Mouse (Mus musculus) layer of hippocampus, postnatal 14 days (tissue): ENCODE results near the gene Fth1. TPM values are rescaled to one million over a fixed set of nuclear protein-coding genes. Genes with fewer than 3 reads are reported as not detected.
A peak's percentile ranks its signal among the peaks of the same experiment; 100 is the strongest.

Experiments
- DNase-seq, 2 experiments: peaks; one replicate each; pipeline ENCODE4 v3.0.0; 2021 to 2022; ENCODE audit warnings: low spot score in 2 of 2, mixed read lengths in 1 of 2
- total RNA-seq, 2 experiments: library from RNA; stranded (reverse); gene quantifications; 2 replicates each; pipeline ENCODE4 v1.2.3; 2021

The Fth1 gene
- total RNA-seq, 2 experiments from 2014 or later: 2,325 to 2,371 TPM

- no peak for DNase-seq
Observed at GRCm38 (mm10) chr19:9989884-9990256, 9.5 kb downstream of the Fth1 start.

DNA sequence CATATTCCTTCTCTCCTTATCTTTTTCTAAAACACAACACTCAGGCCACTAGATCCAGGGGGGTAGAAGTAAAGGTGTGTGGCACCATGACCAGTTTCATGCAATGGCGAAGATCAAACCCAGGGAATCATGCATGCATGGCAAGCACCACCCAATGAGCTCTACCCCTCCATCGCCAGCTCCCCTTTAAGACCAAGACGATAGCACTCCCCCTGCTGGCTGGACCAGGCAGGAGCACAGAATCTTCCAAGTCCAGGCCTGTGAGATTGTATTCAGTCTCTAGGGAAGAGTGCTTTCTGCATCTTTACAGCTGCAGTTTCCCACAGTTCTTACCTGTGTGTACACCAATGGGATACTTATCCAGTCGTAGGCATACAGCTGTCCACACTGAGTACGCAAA, 10.9 kb downstream of the Fth1 start:
- peak; percentile 71 to 74 for DNase-seq

DNA sequence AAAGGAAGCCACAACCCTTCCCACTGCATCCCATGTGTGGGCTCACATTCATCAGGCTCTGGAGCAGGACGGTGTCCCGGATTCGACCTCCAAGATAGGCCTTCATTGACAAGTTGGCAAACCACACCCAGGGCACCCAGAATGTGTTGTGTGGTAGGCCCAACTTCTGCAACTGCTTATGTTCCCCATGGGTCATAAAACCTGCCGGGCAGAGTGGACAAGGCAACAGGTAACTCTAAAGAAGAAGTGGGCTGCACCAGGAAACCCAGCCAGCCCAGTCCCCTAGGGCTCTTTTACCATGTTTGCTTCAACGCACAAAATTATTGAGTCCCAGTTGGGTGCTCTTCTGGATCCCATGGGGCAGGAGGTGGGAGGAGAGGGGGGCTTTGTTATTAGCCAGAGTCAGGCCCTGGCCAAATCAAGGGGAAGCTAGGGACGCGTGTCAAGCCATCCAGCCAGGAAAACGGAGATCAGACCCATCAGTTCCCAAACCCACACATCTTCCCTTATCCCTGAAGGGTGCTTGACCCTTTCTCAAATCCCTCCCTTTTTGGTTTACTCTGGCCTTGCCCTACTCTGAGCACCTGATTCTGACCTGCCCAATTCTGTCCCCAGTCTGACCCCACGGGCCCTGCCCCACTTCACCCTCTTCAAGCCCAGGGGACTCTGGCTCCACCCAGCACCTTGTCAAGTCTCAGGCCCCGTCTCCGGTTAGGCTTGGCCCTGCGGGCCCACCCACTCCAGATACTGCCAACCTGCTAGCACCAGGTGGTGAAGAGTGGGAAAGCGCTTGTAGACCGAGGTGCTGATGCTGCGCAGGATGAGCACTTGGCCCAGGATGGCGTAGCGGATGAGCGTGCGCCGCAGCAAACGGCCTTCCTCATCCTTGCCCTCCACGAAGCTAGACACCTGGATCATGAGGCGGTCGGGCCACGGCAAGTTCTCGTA, 11.9 kb downstream of the Fth1 start:
- no peak for DNase-seq

DNA sequence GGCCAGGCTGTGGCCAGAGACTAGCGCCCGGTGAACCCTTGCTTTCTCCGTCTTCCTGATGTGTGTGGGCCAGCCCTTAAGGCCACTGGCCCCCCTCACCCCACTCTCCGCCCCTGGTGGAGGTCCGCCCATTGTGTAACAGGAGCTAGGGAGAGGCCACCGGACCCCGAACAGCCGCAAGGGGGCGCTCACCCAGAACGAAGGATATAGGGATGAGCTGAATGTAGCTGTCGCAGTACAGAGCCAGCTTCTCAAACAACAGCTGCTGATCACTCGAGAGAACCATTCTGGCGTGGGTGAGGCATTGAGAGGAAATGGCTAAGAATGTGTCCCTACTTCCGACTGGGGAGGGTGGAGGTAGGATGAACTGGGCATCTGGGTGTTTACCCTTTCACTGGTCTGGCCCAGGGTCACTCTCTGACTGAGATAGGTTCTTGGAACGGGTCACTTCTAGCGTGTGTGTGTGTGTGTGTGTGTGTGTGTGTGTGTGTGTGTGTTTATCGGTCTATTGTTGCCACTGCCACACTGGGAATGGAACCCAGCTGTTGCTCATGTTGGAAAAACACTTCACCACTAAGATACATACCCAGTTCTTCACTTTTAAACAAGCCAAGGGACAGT, 12.7 kb downstream of the Fth1 start:
- peak; percentile 81 to 83 for DNase-seq

GRCm38 (mm10) chr19:9997204-9998062, 17.0 kb downstream of the Fth1 start:
- DNase-seq: no peak

DNA sequence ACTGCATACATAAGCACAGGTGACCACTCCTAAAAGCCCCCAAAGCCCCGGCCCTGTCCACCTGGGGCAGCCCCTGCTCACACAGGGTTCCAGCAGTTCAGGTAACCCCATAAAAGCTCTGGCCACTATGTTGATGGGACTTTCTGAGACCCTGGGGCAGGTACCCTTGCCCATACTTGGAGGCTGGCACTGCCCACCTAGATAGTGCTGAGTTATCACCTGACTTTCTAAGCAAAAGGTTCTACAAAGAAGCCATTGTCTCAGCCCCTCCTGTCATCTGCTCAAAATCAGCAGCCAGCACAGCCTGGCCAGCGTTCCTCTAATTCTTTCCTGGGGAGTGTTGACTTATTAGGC, 17.6 kb downstream of the Fth1 start:
- no peak for DNase-seq

DNA sequence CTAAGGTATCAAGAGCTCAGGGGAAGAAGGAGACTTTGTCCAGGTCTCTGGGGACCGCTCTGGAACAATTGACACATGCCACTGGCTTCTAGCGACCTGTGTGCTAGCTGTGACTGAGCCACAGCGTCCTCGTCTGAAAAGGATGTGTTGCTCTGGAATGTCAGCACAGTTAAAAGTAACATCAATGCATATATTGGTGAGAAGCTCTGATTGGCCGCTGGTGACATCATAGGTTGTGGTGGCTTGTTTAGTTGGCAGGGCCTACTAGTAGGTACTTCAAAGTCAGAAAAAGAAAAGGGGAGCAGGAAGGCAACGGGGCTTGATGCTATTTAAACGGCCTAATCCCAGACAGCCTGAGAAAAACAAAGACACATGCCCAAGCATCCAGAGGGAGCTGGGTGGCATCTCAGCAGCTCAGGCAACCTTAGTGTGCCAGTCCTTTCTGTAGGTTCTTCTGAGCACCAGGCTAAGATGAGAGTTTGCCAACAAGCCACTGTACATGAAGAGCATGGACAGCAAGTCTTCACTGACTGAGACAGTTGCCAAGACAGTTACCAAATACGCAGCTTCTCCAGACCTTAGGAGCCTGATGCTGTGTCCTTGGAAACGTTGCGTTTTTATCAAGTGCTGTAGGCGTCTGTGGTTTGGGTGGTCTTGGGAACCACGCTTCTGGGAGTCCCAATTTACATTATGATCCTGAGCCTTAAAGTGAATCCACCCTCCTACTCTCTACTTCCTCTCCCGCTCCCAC, 18.5 kb downstream of the Fth1 start:
- DNase-seq: no peak

- DNase-seq: no peak
Observed at GRCm38 (mm10) chr19:10000330-10000729, 19.9 kb downstream of the Fth1 start.

DNA sequence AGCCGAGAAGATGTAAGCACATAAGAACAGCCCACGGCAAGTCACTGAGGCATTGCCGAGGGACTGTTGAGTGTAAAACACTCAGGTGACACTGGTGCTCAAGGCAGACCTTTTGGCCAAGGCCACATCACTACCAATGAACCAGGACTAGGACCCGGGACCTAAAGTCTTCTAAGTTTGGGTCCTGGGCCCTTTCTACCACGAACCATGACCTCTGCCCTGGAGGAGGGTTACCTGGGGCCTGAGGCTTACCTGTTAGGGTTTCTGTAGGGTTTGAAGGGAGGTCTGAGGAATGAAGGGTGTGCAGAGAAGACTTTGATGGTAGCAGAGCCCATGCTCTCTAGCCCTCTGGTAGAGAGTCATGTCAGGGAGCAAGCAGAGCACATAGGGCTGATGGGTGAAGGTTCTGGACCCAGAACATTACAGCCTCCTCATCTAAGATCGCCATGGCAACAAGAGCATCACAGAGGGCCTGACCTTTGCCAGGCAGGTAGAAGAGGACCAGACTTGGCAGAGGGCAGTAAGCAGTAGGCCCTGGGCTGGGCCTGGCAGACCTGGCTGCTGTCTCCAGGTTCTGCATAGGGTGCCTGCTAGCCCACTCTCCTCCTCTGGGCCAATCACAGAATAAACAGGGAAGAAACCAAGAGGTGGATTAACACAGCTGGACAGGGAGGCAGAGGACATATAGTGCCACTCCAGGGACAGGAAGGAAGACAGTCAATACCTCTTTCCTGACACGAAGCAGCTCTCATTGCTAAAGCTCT, 21.0 kb downstream of the Fth1 start, which contains the start of the genes Best1 and Rab3il1:
TSS of gene Best1 (minus strand) at position 428 of the 764 bp plus-strand sequence.
TSS of gene Rab3il1 (plus strand) at position 464 of the 764 bp plus-strand sequence.
- no peak for DNase-seq

DNA sequence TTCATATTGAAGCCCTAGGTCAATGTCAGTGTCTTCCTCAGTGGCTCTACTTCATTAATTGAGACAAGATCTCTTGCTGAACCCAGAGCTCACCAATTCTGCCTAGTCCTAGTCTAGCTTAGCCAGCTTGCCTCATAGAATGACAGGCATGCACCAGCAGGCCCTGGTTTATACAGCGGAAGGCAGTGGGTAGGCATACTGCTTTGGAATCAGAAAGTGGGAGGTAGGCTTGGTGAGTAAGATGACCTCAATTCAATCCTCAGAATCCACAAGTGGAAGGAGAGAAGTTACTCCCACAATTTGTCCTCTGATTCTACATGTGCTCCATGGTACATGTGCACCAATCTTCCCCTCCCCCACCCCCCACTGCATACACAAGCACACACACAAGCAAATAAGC, 23.3 kb downstream of the Fth1 start:
- no peak for DNase-seq

GRCm38 (mm10) chr19:10011408-10011807, 31.0 kb downstream of the Fth1 start:
- DNase-seq: no peak

DNA sequence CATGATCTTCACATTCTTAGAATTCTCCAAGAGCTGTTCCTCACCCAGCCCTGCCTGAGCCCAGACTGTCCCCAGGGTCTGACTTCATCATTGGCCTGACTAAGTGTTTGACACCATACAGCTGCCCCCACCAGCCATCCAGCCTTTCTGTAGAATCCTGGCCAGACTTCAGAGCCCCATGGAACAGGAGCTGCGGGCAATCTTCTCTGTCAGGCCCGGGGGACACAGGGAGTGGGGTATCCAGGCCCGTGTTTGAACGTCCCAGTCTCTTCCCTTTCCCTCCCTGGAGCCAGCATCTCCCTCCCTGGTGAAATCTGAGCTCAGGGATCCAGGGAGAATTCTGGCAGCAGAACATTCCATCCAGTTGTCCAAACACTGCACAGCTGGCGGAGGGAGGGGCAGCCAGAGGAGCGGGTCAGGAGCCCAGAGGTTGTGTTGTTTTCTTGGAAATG, 32.5 kb downstream of the Fth1 start:
- no peak for DNase-seq

DNA sequence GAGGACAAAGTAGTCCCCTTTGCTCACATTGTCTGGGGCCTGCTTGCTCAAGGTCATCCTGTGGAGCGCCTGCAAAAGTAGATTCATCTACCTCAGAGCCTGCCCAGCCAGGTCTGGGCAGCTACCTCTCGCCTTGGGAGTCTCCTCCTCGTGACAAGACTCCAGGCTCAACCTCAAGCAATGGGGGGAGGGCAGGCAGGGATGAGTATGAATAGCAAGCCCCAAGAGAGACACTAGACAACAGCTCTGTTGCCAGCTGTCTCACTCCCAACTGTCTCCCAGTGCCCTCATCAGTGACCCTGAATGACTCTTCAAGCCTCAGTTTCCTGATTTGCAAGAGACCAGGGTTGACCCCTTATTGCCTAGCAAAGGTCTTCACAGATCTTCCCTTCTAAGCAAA, 33.0 kb downstream of the Fth1 start:
- DNase-seq: no peak

GRCm38 (mm10) chr19:10013913-10014312, 33.5 kb downstream of the Fth1 start:
- no peak for DNase-seq

GRCm38 (mm10) chr19:10014824-10015223, 34.4 kb downstream of the Fth1 start:
- DNase-seq: no peak

- no peak for DNase-seq
Observed at GRCm38 (mm10) chr19:10015442-10015841, 35.0 kb downstream of the Fth1 start.

- no peak for DNase-seq
Observed at GRCm38 (mm10) chr19:10016151-10016550, 35.8 kb downstream of the Fth1 start.

DNA sequence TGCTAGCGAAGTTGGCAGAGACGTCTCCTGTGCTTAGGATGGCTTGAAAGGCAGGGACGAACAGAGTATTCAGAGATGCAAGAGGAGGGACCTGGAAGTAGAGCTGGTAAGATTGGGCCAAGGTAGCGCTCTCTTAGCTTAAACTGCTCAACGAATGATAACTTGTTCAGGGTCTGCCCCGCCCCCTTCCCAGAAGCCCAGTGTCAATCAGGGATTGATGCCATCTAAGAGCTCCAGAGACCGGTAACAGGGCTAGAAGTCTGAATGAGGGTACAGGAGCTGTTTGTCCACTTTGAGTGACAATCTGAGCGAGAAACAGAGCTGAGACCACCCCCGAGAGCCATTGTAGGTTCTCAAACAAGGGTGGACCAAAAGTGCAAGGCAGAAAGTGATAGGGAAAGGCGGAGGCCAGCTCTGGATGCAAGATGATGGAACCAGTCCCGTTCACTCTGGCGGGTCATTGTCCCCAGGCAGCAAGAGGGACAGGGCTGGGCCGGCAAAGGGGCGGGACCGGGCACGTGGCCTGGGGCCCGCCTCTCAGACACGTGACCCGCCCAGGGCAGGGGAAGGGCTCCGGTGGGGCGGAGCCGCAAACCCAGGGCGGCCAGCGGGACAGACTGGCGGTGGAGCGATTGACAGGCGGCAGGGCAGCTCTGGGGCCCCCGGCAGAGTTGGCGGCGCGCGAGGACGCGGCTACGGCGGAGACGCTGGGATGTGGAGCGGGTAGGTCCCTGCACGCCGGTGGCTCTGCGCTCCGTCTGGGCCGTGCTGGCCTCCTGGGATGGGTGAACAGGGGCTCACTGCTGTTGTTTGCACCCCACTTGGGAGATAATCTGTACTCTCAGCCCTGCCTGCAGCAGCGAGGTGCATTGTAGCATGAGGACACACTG, 37.5 kb downstream of the Fth1 start:
- peak; percentile 80 to 86 for DNase-seq

DNA sequence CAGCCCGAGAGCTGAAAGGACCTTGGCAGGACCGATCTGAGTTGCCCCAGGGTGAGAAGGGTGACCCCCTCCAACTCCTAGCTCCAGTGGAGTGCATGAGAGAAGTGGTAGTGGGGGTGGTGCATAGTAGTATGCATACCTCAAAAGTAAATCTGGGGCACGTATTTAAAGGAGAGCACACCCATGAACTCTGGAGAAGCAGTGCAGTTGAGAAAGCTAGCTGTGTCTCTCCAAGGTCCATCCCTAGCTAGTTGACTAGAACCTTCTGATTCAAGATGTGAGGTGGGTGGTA, 38.1 kb downstream of the Fth1 start:
- DNase-seq: no peak
